Mouse (Mus musculus): ENCODE results near the gene Rbpj. TPM values are rescaled to one million over a fixed set of nuclear protein-coding genes. Genes with fewer than 3 reads are reported as not detected.
A peak's percentile ranks its signal among the peaks of the same experiment; 100 is the strongest.

Rbpj gene
- total RNA-seq (2021) = 10 to 100 TPM; 32.2 to 45.3 TPM
- long read RNA-seq, experiment 1, full-length matches to known transcripts = 32 of 44 reads
- long read RNA-seq, experiment 1, partial matches to known transcripts = 5 of 44 reads
- long read RNA-seq, experiment 1, other reads (novel, unspliced or antisense) = 7 of 44 reads
- long read RNA-seq, experiment 2, full-length matches to known transcripts = 24 of 41 reads
- long read RNA-seq, experiment 2, partial matches to known transcripts = 12 of 41 reads
- long read RNA-seq, experiment 2, other reads (novel, unspliced or antisense) = 5 of 41 reads

DNA sequence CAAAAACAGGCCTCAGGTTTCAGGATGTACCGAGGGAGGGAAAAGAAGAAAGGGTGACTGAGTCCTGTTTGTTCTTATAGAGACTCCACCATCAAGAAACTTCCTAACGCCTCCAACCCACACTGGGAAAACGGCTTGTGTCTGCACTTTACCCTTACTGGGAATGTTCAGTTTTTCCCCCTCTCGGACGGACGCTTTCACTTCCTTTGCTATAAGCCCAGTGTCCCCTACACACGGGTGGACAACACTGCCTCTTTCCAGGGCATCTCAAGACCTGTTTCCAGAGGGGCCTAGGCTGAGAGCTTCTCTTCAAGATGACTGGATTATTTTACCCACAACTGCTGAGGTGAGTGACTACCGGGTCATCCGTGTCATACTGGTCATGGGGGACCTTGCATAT lies at the start of gene Rbpj:
Gene Rbpj (plus strand): TSS at position 270 of the 400 bp plus-strand sequence.
- DNase-seq = no peak

DNA sequence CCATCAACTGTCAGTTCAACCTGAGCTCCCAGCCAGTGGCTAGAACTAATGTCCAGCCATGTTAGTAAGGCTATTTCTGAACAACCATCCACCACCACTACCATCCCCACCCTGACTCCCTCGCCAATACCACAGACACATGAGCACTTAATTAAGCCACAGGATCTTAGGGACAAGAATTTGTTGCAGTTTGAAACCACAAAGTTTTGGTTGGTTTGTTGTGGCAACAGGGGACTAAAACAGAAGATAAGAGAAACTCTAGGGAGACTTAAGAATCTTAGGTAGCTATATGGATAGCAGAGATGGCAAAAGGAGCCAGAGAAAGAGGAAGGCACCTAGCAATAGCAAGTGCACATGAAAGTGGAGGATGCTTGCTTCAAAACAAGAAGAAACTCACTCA lies 45.2 kb upstream of the Rbpj start:
- DNase-seq = no peak

- DNase-seq = no peak
These were observed 44.7 kb upstream of the Rbpj start for GRCm38 (mm10) chr5:53421291-53421690.

- no peak for DNase-seq
These were observed 38.5 kb upstream of the Rbpj start for GRCm38 (mm10) chr5:53427411-53427810.

- no peak for DNase-seq
These were observed 36.1 kb upstream of the Rbpj start for GRCm38 (mm10) chr5:53429683-53430477.

DNA sequence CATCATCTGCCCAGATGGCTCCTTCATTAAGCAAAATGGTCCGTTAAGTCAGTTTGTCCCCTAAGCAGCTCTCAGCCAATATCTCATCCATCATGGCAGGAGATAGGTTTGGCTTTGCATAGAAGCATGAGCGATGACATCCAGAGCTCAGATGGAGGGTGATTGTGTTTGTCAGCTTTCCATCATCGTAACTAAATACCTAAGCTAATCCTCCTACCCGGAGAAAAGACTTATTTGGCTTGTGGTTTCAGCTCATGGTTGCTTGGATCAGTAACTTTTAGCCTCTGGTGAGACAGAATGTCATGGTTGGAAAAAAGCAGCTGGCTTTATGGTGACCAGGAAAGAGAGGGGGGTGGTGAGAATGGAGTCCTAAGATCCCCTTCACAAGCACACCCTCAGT lies 33.5 kb upstream of the Rbpj start:
- DNase-seq = no peak

DNA sequence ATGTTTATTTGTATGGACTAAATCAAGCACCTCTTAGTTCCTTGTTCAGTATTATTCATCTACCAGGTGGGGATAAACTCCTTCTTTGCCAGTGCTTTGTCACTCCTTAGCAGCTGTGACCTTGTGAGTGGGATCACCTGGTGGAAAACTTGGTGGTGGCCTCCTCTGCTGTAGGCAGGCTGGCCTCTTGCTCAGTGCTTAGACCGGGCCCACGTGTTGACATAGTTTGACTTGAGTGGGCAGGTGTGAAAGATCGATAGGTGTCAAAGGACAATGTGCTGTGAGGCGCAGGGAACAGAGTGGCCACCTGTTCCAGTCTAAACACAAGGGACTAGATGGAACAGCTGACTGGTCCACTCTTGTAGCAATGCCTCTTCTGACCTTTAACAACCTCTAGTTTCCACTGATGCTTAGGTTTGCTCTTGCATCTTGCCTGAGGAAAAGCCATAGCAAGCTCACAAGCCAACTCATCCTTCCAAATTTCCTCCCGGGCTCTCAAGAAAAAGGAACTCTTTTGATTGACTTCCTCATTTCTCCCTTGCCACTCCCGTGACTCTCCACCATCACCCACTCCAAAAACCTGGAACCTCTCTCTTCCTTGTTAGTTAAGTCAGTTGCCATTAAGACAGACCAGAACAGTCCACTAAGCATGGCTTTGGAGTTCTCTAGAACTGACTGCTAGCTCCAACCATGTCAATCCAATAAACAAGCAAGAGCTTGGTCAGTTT lies 28.9 kb upstream of the Rbpj start:
- no peak for DNase-seq

- DNase-seq = no peak
These were observed 28.2 kb upstream of the Rbpj start for GRCm38 (mm10) chr5:53437767-53438166.

DNA sequence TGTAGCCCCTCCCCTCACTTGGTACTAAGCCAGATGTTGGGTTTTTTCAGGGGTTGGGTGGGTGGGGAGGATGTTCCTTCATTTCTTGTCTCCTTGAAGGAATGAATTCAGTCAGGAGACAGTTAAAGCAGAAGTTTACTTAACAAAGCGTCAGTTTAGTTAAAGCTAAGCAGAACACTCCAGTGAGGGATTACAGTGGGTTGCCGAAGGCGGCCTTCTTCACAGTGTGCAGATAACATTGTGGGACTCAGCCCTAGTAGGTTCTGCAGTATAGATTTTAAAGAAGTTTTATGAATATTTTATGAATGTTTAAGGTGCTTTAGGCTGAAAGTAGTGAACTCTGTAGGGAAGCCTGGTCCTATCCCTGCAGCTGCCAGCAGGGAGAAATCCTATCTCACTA lies 27.7 kb upstream of the Rbpj start:
- DNase-seq = no peak

GRCm38 (mm10) chr5:53439655-53440054 lies 26.3 kb upstream of the Rbpj start:
- DNase-seq = no peak

- DNase-seq = peak; percentile 36
These were observed 21.9 kb upstream of the Rbpj start for GRCm38 (mm10) chr5:53444030-53444429.

DNA sequence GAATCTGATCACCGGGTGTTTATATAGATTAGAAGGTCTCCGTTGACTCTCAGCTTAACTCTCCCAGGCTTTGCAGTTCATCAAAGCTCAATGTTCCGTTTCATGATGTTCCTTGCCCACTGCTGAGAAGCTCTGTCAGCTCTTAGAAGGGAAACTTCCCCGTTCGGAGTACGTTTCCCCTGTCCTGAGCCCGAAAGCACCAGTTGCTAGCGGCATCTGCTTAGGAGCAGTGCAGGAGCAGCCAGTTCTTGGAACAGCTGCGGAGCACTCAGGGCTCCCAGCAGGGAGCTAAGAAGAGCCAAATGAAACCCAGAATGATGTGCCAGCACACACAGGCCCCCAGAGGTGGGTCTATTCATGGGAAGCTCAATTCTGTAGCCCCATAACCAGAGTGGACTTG lies 15.0 kb upstream of the Rbpj start:
- DNase-seq = peak; percentile 37

GRCm38 (mm10) chr5:53451829-53452228 lies 14.1 kb upstream of the Rbpj start:
- no peak for DNase-seq

DNA sequence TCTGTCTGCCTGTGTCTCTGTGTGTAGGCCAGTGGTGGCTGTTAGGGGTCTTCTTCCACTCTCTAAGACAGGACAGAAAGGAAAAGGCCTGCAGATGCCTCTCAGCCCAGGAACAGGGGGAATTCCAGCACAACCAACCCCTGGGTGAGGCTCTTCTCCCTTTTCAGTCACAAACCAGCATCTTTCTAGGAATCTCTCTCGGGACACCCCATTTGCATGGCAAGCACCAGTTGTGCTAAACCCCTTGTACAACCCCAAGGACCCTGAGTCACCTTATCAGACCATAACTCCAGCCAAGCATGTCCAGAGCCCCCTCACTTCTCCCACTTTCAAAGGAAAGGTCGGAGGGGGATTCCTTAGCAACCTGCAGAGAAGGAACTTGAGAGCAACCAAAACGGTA lies 13.0 kb upstream of the Rbpj start:
- no peak for DNase-seq

DNA sequence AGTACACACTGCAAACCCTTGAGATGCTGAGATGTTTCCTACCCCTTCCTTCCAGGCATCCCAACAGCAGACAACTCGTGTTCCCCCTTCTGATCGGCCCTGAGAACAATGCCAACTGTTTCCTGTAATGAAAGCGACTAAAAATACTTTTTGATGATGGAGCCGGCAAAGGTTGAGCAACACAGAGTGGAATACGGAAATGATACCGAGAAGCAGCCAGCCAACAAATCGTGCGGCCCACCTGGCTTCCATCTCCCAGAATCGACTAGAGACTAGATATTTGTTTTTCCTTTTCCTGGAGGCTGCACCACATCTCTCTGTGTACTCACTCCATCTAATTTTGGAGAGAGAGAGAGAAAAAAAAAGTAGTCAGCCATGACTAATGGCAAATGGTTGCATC lies 11.2 kb upstream of the Rbpj start:
- no peak for DNase-seq

DNA sequence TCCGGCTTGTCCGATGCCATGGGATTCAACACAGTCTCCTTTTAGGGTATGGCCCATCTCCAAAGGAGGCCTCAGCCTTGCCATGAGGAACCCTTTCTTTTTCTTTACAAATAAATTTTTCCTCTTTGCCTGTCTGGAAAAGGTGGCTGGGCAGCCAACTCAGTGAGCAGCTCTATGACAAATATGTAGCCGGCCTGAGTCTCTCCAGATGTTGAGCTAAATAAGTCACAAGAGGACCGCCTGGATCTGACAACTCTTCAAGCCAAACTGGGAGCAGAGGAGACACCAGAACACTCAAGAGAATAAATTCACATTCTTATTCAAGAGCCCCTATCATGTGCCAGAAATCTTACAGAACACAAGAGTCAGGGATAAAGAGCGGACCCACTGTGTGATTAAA lies 10.5 kb upstream of the Rbpj start:
- no peak for DNase-seq

DNA sequence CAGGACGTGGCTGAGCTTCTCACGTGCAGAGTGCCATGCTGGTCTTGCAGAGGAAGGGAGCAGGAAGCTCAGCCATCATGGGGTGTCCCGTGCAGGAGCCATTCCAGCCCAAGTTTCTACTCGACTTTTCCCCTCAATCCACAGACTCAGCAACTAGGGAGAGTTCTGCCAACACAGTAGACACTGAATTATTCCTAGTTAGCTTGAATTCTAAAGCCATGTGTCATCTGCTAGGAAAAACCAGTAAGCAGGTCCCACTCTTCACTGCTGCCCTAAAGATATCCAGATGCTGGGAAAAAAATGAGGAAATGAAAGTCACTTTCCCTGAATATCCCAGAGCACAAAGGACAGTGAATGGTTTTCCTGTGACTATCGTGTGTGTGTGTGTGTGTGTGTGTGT lies 5.8 kb upstream of the Rbpj start:
- DNase-seq = no peak

- no peak for DNase-seq
These were observed 2.6 kb upstream of the Rbpj start for GRCm38 (mm10) chr5:53463098-53464018.

- no peak for DNase-seq
These were observed 726 bp downstream of the Rbpj start for GRCm38 (mm10) chr5:53466422-53467333.

DNA sequence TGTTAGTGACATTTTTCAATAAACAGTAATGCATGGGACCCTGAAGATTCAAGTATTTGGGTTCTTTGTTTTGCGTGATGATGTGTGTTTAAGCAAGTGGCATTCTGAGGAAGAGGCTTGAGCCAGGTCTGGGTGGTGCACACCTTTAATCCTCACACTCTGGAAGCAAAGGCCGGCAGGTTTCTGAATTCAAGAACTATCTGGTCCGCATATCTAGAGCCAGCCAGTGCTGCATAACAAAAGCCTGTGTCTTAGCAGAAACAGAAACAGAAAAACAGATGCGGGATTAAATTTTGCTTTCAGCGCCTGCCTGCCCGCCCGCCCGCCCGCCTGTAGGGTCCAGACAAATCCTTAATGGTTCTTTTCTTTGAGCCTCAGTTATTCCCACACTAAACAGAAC lies 1.6 kb downstream of the Rbpj start:
- DNase-seq = no peak

DNA sequence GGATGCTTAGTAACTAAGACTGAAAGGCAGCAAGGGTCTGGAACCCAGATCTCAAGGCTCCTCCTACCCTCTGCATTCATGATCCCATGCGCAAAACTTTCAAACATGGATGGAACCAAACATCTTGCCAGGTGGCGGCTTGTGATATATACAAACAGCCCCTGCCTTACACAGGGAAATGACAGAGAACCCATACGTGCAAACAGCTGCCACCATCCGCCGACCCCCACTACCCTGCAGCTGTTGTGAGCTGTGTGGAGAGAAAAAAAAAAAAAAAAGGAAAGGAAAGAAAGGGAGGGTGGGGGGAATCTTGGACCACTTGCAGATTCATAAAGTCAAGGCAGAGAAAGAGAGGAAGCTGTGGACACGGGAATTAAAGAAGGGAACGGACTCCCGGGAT lies 2.4 kb downstream of the Rbpj start:
- no peak for DNase-seq
